Mouse (Mus musculus) embryonic facial prominence, embryonic 12.5 days (tissue): Measurements from ENCODE around the gene Homer3. TPM values are rescaled to one million over a fixed set of nuclear protein-coding genes. Genes with fewer than 3 reads are reported as not detected.
A peak's percentile ranks its signal among the peaks of the same experiment; 100 is the strongest.

Experiments used
- ATAC-seq: fragments of 200-750 bp; cut with Nextera tagmentation; 2 replicates; pipeline ENCODE4 v1.8.0; 2017; ENCODE audit not compliant: insufficient number of reproducible peaks, insufficient read depth, low FRiP score, low TSS enrichment
- H3K27ac ChIP-seq: fragments of 300-500 bp; sonication (generic); 2 replicates; pipeline ENCODE4 v1.5.1; 2016; ENCODE audit warnings: mild to moderate bottlenecking
- H3K27me3 ChIP-seq: fragments of 300-500 bp; sonication (generic); 2 replicates; pipeline ENCODE4 v1.6.1; 2016; ENCODE audit warnings: mild to moderate bottlenecking, moderate library complexity
- H3K36me3 ChIP-seq: fragments of 300-500 bp; sonication (generic); 2 replicates; pipeline ENCODE4 v1.6.1; 2016; ENCODE audit warnings: mild to moderate bottlenecking
- H3K4me1 ChIP-seq: fragments of 300-500 bp; sonication (generic); 2 replicates; pipeline ENCODE4 v1.6.1; 2016
- H3K4me2 ChIP-seq: fragments of 300-500 bp; sonication (generic); replicated peaks from 2 replicates; pipeline ENCODE4 v1.6.1; 2016; ENCODE audit warnings: mild to moderate bottlenecking, moderate library complexity
- H3K4me3 ChIP-seq: fragments of 300-500 bp; sonication (generic); 2 replicates; pipeline ENCODE4 v1.5.1; 2016; ENCODE audit warnings: mild to moderate bottlenecking
- H3K9ac ChIP-seq: fragments of 300-500 bp; sonication (generic); 2 replicates; pipeline ENCODE4 v1.6.1; 2016; ENCODE audit warnings: mild to moderate bottlenecking, moderate library complexity
- H3K9me3 ChIP-seq: fragments of 300-500 bp; sonication (generic); 2 replicates; pipeline ENCODE4 v1.6.1; 2016; ENCODE audit warnings: mild to moderate bottlenecking, moderate library complexity
- WGBS: fragments of 180-500 bp; shearing (Covaris S2); methylation state at CpG from one replicate; pipeline ENCODE4 v1.1.7; 2016; 5-methylcytosine and 5-hydroxymethylcytosine counted together
- polyA plus RNA-seq: library from polyadenylated mRNA; unstranded; fragments of >200 nt; fragmentation: Nextera tagmentation; extraction: Ambion mirVana; gene quantifications from 2 replicates; pipeline ENCODE4 v1.2.1, GENCODE M21; 2016

Homer3 gene
- polyA plus RNA-seq, 1 experiment from 2014 or later = 89.6 TPM

GRCm38 (mm10) chr8:70342007-70342406 lies 59.4 kb downstream of the Homer3 start:
- Histone ChIP-seq H3K4me3 (no peak overlapping the region), H3K27me3 (no peaks in the 10 kb centered on the region), H3K27ac (no peak overlapping the region), H3K4me2 (no peak overlapping the region), H3K4me1 (peaks cover 26% of the 10 kb centered on the region), H3K9me3 (no peaks in the 10 kb centered on the region), H3K36me3 (peaks cover 87% of the 10 kb centered on the region), H3K9ac (no peak overlapping the region)
- ATAC-seq = no peak
- WGBS = 92% methylated on average over 14 of the region's 14 CpGs

DNA sequence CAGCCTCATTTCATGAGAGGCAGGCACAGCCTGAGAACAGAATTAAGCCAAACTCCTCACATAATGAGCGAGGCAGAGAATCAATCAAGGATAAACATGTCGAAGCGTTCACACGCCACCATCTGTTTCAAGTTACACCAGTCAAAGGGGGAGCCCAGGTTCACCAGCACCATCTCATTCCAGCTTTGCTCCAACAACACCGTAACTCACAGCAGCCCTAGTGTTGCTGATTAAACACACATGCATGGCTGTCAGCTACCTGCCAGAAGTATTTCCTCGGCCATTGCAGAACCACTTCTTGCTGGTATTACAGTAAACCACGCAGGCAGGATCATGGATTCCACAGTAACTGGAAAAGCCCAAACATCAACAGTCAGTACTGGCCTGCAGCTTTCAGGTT lies 60.4 kb downstream of the Homer3 start:
- no peak overlapping the region for H3K9ac ChIP-seq
- ATAC-seq = no peak
- H3K4me2 ChIP-seq = no peak overlapping the region
- peaks cover 76% of the 10 kb centered on the region for H3K36me3 ChIP-seq
- H3K4me3 ChIP-seq = no peak overlapping the region
- no peaks in the 10 kb centered on the region for H3K27me3 ChIP-seq
- no peaks in the 10 kb centered on the region for H3K9me3 ChIP-seq
- WGBS = 29% methylated on average over 7 of the region's 7 CpGs
- H3K27ac ChIP-seq = peak overlapping the region; percentile 56
- peaks cover 26% of the 10 kb centered on the region for H3K4me1 ChIP-seq

DNA sequence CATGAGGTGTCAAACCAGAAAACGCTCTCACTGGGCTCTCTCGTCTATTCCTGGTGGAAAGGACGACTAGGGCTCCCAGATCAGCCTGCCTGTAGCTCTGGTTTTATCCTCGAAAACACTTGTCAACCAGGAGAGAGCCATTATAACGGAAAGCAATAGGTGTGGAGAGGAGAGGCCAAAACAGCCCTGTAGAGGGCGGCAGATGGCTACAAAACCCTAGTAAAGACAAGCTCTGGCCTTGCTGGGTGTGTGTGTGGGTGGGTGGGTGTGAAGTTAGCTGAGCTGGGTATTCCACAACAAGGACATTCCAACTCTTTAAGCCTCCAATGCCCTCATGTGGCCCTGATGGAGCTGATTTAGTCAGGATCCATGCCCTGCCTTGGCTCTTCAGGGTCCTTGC lies 61.1 kb downstream of the Homer3 start:
- 63% methylated on average over 6 of the region's 6 CpGs for WGBS
- Histone ChIP-seq H3K27ac (peak overlapping the region; percentile 56), H3K27me3 (no peaks in the 10 kb centered on the region), H3K9me3 (no peaks in the 10 kb centered on the region), H3K36me3 (peaks cover 74% of the 10 kb centered on the region), H3K4me3 (no peak overlapping the region), H3K4me2 (no peak overlapping the region), H3K9ac (peak overlapping the region; percentile 30; the same call in 1 of the 2 replicates), H3K4me1 (peaks cover 26% of the 10 kb centered on the region)
- no peak for ATAC-seq

Other genes starting within 250 kb of the Homer3 start
- gene Mau2, start 240.1 kb upstream of the Homer3 start, polyA plus RNA-seq = 64.0 and 65.4 TPM in 2 replicates
- gene Sugp1, start 240.0 kb upstream of the Homer3 start, polyA plus RNA-seq = 55.3 and 56.7 TPM in 2 replicates
- 0.58 and 1.3 TPM in 2 replicates for gene Tm6sf2, start 209.9 kb upstream of the Homer3 start, polyA plus RNA-seq
- 0.04 and 0.06 TPM in 2 replicates for gene Hapln4, start 199.4 kb upstream of the Homer3 start, polyA plus RNA-seq
- 4.1 and 6.1 TPM in 2 replicates for gene Ncan, start 162.0 kb upstream of the Homer3 start, polyA plus RNA-seq
- gene Nr2c2ap, start 151.5 kb upstream of the Homer3 start, polyA plus RNA-seq = 24.2 and 25.0 TPM in 2 replicates
- gene Rfxank, start 143.7 kb upstream of the Homer3 start, polyA plus RNA-seq = 25.8 and 28.3 TPM in 2 replicates
- 46.5 and 46.7 TPM in 2 replicates for gene Borcs8, start 143.3 kb upstream of the Homer3 start, polyA plus RNA-seq
- 1.4 and 1.9 TPM in 2 replicates for gene Mef2b, start 143.1 kb upstream of the Homer3 start, polyA plus RNA-seq
- gene Tmem161a, start 110.5 kb upstream of the Homer3 start, polyA plus RNA-seq = 65.9 and 72.0 TPM in 2 replicates
- 4.4 and 4.6 TPM in 2 replicates for gene Slc25a42, start 70.5 kb upstream of the Homer3 start, polyA plus RNA-seq
- 47.5 and 54.0 TPM in 2 replicates for gene Sugp2, start 48.6 kb upstream of the Homer3 start, polyA plus RNA-seq
- gene Armc6, start 48.4 kb upstream of the Homer3 start, polyA plus RNA-seq = 28.7 and 33.3 TPM in 2 replicates
- gene Ddx49, start 19.7 kb downstream of the Homer3 start, polyA plus RNA-seq = 54.8 and 58.9 TPM in 2 replicates
- gene Cope, start 19.7 kb downstream of the Homer3 start, polyA plus RNA-seq = 267 and 295 TPM in 2 replicates
- 10.0 and 11.1 TPM in 2 replicates for gene Cers1, start 32.9 kb downstream of the Homer3 start, polyA plus RNA-seq
- gene Gdf1, start 47.0 kb downstream of the Homer3 start, polyA plus RNA-seq = 2.1 and 3.2 TPM in 2 replicates
- gene Upf1, start 70.5 kb downstream of the Homer3 start, polyA plus RNA-seq = 33.7 and 36.0 TPM in 2 replicates
- gene Comp, start 90.7 kb downstream of the Homer3 start, polyA plus RNA-seq = 0.61 and 1.4 TPM in 2 replicates
- 22.1 and 24.1 TPM in 2 replicates for gene Crtc1, start 156.8 kb downstream of the Homer3 start, polyA plus RNA-seq
- gene Klhl26, start 194.1 kb downstream of the Homer3 start, polyA plus RNA-seq = 27.7 and 29.6 TPM in 2 replicates
- 27.1 and 29.6 TPM in 2 replicates for gene Tmem59l, start 204.5 kb downstream of the Homer3 start, polyA plus RNA-seq
- gene Crlf1, start 210.3 kb downstream of the Homer3 start, polyA plus RNA-seq = 70.1 and 74.4 TPM in 2 replicates
- 145 and 146 TPM in 2 replicates for gene Rex1bd, start 223.9 kb downstream of the Homer3 start, polyA plus RNA-seq
- 863 and 916 TPM in 2 replicates for gene Uba52, start 228.0 kb downstream of the Homer3 start, polyA plus RNA-seq
- 306 and 327 TPM in 2 replicates for gene Fkbp8, start 244.9 kb downstream of the Homer3 start, polyA plus RNA-seq
- 53.0 and 54.7 TPM in 2 replicates for gene Kxd1, start 245.1 kb downstream of the Homer3 start, polyA plus RNA-seq